Mouse (Mus musculus) megakaryocyte, embryonic 14.5 days (primary cell): ENCODE measurements around the gene Gm3005. TPM values are rescaled to one million over a fixed set of nuclear protein-coding genes. Genes with fewer than 3 reads are reported as not detected.
"Not testable (repeated sequence)": the region's sequence is repeated elsewhere in the genome, so short reads cannot be mapped to it uniquely, and the experiment has no call there.

Source experiments
- H3K27me3 ChIP-seq: replicated peaks from 2 replicates; pipeline ENCODE3; 2012; ENCODE audit warnings: inconsistent platforms
- H3K36me3 ChIP-seq: replicated peaks from 2 replicates; pipeline ENCODE3; 2012; ENCODE audit warnings: low read length, inconsistent platforms, mixed read lengths
- H3K4me1 ChIP-seq: 2 replicates; pipeline ENCODE4 v1.6.1; 2012; ENCODE audit warnings: inconsistent platforms
- H3K4me3 ChIP-seq: replicated peaks from 2 replicates; pipeline ENCODE3; 2012; ENCODE audit warnings: moderate library complexity, mild to moderate bottlenecking, inconsistent platforms
- H3K9me3 ChIP-seq: 2 replicates; pipeline ENCODE4 v1.6.1; 2012; ENCODE audit warnings: inconsistent platforms
- polyA plus RNA-seq: library from polyadenylated mRNA; stranded (reverse); fragments of >175 nt; gene quantifications from 2 replicates; pipeline ENCODE4 v1.2.3, GENCODE M21; 2012; ENCODE audit warnings: low replicate concordance; ENCODE audit not compliant: insufficient read depth

The Gm3005 gene
- not detected in 2 replicates for polyA plus RNA-seq

GRCm38 (mm10) chr14:3427803-3428202 is at the start of gene Gm3005:
Gene Gm3005, plus strand, starts transcription at chr14:3428103.
- not testable (repeated sequence) for H3K36me3 ChIP-seq, H3K27me3 ChIP-seq, H3K9me3 ChIP-seq, H3K4me3 ChIP-seq, H3K4me1 ChIP-seq

DNA sequence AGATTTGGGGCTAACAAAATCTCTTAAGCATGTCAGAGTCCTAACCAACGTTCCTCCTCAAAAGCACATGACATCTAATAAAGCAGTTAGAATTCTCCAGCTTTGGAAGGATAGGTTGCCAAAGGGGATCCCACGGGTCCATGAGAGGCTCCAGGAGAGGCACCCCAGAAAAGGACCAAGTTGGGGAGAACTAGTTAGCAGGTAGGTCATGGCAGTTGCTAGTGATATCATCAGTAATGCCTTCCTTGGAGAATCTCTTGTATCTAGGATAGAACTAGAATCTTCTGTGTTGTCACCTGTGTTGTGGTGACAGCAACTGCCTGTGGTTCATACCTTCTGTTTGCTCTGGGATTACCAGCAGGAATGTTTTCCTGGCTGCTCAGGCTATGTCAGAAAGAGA is 33.1 kb upstream of the Gm3005 start, which contains the start of gene Gm10413:
Gm10413 (plus strand) TSS at position 301 of the 400 bp plus-strand sequence.
- H3K4me3 ChIP-seq, H3K9me3 ChIP-seq, H3K27me3 ChIP-seq, H3K36me3 ChIP-seq, H3K4me1 ChIP-seq: not testable (repeated sequence)

- not testable (repeated sequence) for H3K4me1 ChIP-seq, H3K9me3 ChIP-seq, H3K27me3 ChIP-seq, H3K36me3 ChIP-seq, H3K4me3 ChIP-seq
These were observed 15.6 kb upstream of the Gm3005 start, which contains the start of gene Gm10409 for GRCm38 (mm10) chr14:3412314-3412713. Gene Gm10409, plus strand, starts transcription at chr14:3412614.

GRCm38 (mm10) chr14:3449079-3449478 is 21.2 kb downstream of the Gm3005 start, which contains the start of gene Gm10408:
Gene Gm10408, plus strand, starts transcription at chr14:3449379.
- H3K4me3 ChIP-seq, H3K36me3 ChIP-seq, H3K9me3 ChIP-seq, H3K27me3 ChIP-seq, H3K4me1 ChIP-seq: not testable (repeated sequence)

DNA sequence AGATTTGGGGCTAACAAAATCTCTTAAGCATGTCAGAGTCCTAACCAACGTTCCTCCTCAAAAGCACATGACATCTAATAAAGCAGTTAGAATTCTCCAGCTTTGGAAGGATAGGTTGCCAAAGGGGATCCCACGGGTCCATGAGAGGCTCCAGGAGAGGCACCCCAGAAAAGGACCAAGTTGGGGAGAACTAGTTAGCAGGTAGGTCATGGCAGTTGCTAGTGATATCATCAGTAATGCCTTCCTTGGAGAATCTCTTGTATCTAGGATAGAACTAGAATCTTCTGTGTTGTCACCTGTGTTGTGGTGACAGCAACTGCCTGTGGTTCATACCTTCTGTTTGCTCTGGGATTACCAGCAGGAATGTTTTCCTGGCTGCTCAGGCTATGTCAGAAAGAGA is 206.3 kb downstream of the Gm3005 start, which contains the start of gene Gm3012:
Gm3012 (plus strand) TSS at position 301 of the 400 bp plus-strand sequence.
- not testable (repeated sequence) for H3K27me3 ChIP-seq, H3K4me3 ChIP-seq, H3K9me3 ChIP-seq, H3K4me1 ChIP-seq, H3K36me3 ChIP-seq

Other genes with a start within 250 kb of the Gm3005 start
- gene Gm5795, start 239.8 kb upstream of the Gm3005 start, polyA plus RNA-seq = 0.06 TPM in 1 of 2 replicates, not detected in the other
- 0.41 TPM in 1 of 2 replicates, not detected in the other for gene D830030K20Rik, start 219.6 kb upstream of the Gm3005 start, polyA plus RNA-seq
- not detected in 2 replicates for gene Gm2956, start 95.5 kb upstream of the Gm3005 start, polyA plus RNA-seq
- gene Gm10413, start 33.0 kb upstream of the Gm3005 start, polyA plus RNA-seq = not detected in 2 replicates
- not detected in 2 replicates for gene Gm10409, start 15.5 kb upstream of the Gm3005 start, polyA plus RNA-seq
- gene Gm10408, start 21.3 kb downstream of the Gm3005 start, polyA plus RNA-seq = not detected in 2 replicates
- gene Gm3012, start 206.4 kb downstream of the Gm3005 start, polyA plus RNA-seq = not detected in 2 replicates
- gene Gm3020, start 223.9 kb downstream of the Gm3005 start, polyA plus RNA-seq = not detected in 2 replicates